Mouse (Mus musculus) embryonic facial prominence, embryonic 13.5 days (tissue): ENCODE measurements around the gene Surf2. TPM values are rescaled to one million over a fixed set of nuclear protein-coding genes. Genes with fewer than 3 reads are reported as not detected.
"Not testable (repeated sequence)": the region's sequence is repeated elsewhere in the genome, so short reads cannot be mapped to it uniquely, and the experiment has no call there.

Experiments
- ATAC-seq: fragments of 200-750 bp; cut with Nextera tagmentation; 2 replicates; pipeline ENCODE4 v1.8.0; 2017; ENCODE audit warnings: low read depth; ENCODE audit not compliant: insufficient number of reproducible peaks, insufficient read depth, low FRiP score, low TSS enrichment
- H3K27ac ChIP-seq: fragments of 300-500 bp; sonication (generic); 2 replicates; pipeline ENCODE4 v1.5.1; 2015; ENCODE audit warnings: moderate library complexity, mild to moderate bottlenecking, inconsistent platforms
- H3K27me3 ChIP-seq: fragments of 300-500 bp; sonication (generic); 2 replicates; pipeline ENCODE4 v1.6.1; 2015; ENCODE audit warnings: mild to moderate bottlenecking, inconsistent platforms
- H3K36me3 ChIP-seq: fragments of 300-500 bp; sonication (generic); 2 replicates; pipeline ENCODE4 v1.6.1; 2015; ENCODE audit warnings: mild to moderate bottlenecking, inconsistent platforms
- H3K4me1 ChIP-seq: fragments of 300-500 bp; sonication (generic); 2 replicates; pipeline ENCODE4 v1.6.1; 2015; ENCODE audit warnings: inconsistent platforms
- H3K4me2 ChIP-seq: fragments of 300-500 bp; sonication (generic); 2 replicates; pipeline ENCODE4 v1.6.1; 2015; ENCODE audit warnings: moderate library complexity, mild to moderate bottlenecking, inconsistent platforms
- H3K4me3 ChIP-seq: fragments of 300-500 bp; sonication (generic); 2 replicates; pipeline ENCODE4 v1.5.1; 2015; ENCODE audit warnings: mild to moderate bottlenecking, inconsistent platforms
- H3K9ac ChIP-seq: fragments of 300-500 bp; sonication (generic); 2 replicates; pipeline ENCODE4 v1.6.1; 2015; ENCODE audit warnings: mild to moderate bottlenecking, inconsistent platforms
- H3K9me3 ChIP-seq: fragments of 300-500 bp; sonication (generic); 2 replicates; pipeline ENCODE4 v1.6.1; 2016; ENCODE audit warnings: inconsistent platforms
- WGBS: fragments of 180-500 bp; shearing (Covaris S2); methylation state at CpG from one replicate; pipeline ENCODE4 v1.1.7; 2015; ENCODE audit warnings: mixed read lengths; 5-methylcytosine and 5-hydroxymethylcytosine counted together
- polyA plus RNA-seq: library from polyadenylated mRNA; unstranded; fragments of >200 nt; fragmentation: Nextera tagmentation; extraction: Ambion mirVana; gene quantifications from 2 replicates; pipeline ENCODE4 v1.2.1, GENCODE M21; 2015

The Surf2 gene
- 49.0 and 49.1 TPM in 2 replicates for polyA plus RNA-seq

GRCm38 (mm10) chr2:26915927-26916728 lies at the start of gene Surf2, which contains the start of gene Surf1:
Surf2 (plus strand) TSS chr2:26916367.
Surf1 (minus strand) TSS chr2:26916530.
- Histone ChIP-seq H3K4me3 (peak within 1 kb of the TSS; percentile 75), H3K9me3 (no peaks in the 10 kb centered on the region), H3K4me1 (peaks cover 46% of the 10 kb centered on the region), H3K4me2 (peak within 1 kb of the TSS; percentile 97), H3K36me3 (peaks cover 70% of the 10 kb centered on the region), H3K9ac (peak within 1 kb of the TSS; percentile 85), H3K27me3 (no peaks in the 10 kb centered on the region), H3K27ac (peak within 1 kb of the TSS; percentile 74)
- ATAC-seq = 0 out of 2 replicates have a peak, but pooled peaks have one; percentile 21
- WGBS = 3% methylated on average over 47 of the region's 47 CpGs

GRCm38 (mm10) chr2:26870666-26871065 lies 45.5 kb upstream of the Surf2 start:
- Histone ChIP-seq H3K9ac (no peak overlapping the region), H3K4me2 (no peak overlapping the region), H3K27ac (no peak overlapping the region), H3K4me1 (no peaks in the 10 kb centered on the region), H3K4me3 (no peak overlapping the region), H3K36me3 (no peaks in the 10 kb centered on the region), H3K27me3 (no peaks in the 10 kb centered on the region), H3K9me3 (no peaks in the 10 kb centered on the region)
- no peak for ATAC-seq
- 63% methylated on average over 6 of the region's 6 CpGs for WGBS

- Histone ChIP-seq H3K27me3 (no peaks in the 10 kb centered on the region), H3K4me2 (no peak overlapping the region), H3K4me3 (no peak overlapping the region), H3K9ac (no peak overlapping the region), H3K27ac (no peak overlapping the region), H3K4me1 (no peaks in the 10 kb centered on the region), H3K9me3 (no peaks in the 10 kb centered on the region; the same call in 1 of the 2 replicates), H3K36me3 (no peaks in the 10 kb centered on the region)
- no peak for ATAC-seq
Measured at GRCm38 (mm10) chr2:26878571-26878970, 37.6 kb upstream of the Surf2 start.

DNA sequence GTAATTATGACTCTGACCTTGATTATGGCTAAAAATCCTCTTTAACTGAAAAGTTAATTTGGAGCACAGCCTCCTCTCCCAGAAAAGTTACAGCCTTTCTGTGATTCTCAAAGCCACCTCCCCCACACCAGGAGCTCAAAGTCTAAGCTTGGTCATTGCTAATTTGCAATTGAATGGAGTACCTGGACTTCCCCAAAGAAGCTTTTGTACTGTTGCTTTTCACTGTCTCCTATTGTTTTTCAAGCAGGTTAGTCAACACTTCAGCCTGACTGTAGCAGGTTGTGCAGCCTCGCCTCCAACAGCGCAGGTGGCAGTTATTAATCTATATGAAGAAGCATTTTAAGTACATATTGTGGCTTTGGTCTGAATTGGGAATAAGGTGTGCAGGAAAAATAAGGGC lies 30.6 kb upstream of the Surf2 start:
- not testable (repeated sequence) for H3K4me1 ChIP-seq, H3K27me3 ChIP-seq, H3K4me2 ChIP-seq, H3K9ac ChIP-seq, H3K4me3 ChIP-seq, ATAC-seq, H3K9me3 ChIP-seq, H3K27ac ChIP-seq
- H3K36me3 ChIP-seq = peaks cover 31% of the 10 kb centered on the region
- WGBS = 81% methylated on average over 2 of the region's 2 CpGs

GRCm38 (mm10) chr2:26886170-26886569 lies 30.0 kb upstream of the Surf2 start:
- not testable (repeated sequence) for ATAC-seq, H3K27ac ChIP-seq, H3K9ac ChIP-seq, H3K4me2 ChIP-seq, H3K27me3 ChIP-seq, H3K9me3 ChIP-seq, H3K4me1 ChIP-seq, H3K4me3 ChIP-seq
- peaks cover 37% of the 10 kb centered on the region for H3K36me3 ChIP-seq
- WGBS = 64% methylated on average over 4 of the region's 4 CpGs

DNA sequence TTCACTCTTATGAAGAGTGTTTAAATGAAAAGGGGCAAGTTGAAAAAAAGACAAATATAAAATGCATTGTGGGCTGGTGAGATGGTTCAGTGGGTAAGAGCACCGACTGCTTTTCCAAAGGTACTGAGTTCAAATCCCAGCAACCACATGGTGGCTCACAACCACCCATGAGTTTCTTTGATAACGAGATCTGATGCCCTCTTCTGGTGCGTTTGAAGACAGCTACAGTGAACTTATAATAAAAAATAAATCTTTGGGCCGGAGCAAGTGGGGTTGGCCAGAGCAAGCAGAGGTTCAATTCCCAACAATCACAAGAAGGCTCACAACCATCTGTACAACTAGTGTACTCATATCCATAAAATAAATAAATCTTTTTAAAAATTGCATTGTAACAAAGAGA lies 20.3 kb upstream of the Surf2 start:
- 90% methylated on average over 4 of the region's 4 CpGs for WGBS
- Histone ChIP-seq H3K4me1 (no peaks in the 10 kb centered on the region), H3K27ac (no peak overlapping the region), H3K27me3 (no peaks in the 10 kb centered on the region), H3K9ac (no peak overlapping the region), H3K9me3 (no peaks in the 10 kb centered on the region), H3K4me3 (no peak overlapping the region), H3K4me2 (no peak overlapping the region), H3K36me3 (peaks cover 89% of the 10 kb centered on the region)
- no peak for ATAC-seq

DNA sequence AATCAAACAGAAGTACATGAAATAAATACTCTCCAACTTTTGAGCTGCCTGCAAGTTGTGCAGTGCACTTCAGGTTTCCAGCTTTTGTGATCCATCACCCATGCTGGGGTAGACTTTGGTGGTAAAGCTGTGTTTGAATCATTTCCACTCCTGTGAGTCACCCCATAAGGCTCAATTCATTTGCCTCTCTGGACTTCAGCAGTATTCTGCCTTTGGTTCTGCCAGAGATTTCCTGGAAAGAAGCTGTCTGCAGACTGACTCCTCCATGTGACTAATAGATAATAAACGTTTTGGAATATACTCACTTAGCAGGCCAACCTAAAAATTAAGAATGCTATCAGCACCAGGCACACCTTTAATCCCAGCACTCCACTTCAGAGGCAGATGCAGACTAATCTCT lies 15.4 kb upstream of the Surf2 start:
- WGBS = 60% methylated on average over 1 of the region's 1 CpGs
- H3K4me3 ChIP-seq = no peak overlapping the region
- no peak overlapping the region for H3K4me2 ChIP-seq
- H3K27ac ChIP-seq = no peak overlapping the region
- no peaks in the 10 kb centered on the region for H3K9me3 ChIP-seq
- ATAC-seq = no peak
- H3K27me3 ChIP-seq = no peaks in the 10 kb centered on the region
- H3K9ac ChIP-seq = no peak overlapping the region
- peaks cover 20% of the 10 kb centered on the region for H3K4me1 ChIP-seq
- peaks cover 59% of the 10 kb centered on the region for H3K36me3 ChIP-seq

DNA sequence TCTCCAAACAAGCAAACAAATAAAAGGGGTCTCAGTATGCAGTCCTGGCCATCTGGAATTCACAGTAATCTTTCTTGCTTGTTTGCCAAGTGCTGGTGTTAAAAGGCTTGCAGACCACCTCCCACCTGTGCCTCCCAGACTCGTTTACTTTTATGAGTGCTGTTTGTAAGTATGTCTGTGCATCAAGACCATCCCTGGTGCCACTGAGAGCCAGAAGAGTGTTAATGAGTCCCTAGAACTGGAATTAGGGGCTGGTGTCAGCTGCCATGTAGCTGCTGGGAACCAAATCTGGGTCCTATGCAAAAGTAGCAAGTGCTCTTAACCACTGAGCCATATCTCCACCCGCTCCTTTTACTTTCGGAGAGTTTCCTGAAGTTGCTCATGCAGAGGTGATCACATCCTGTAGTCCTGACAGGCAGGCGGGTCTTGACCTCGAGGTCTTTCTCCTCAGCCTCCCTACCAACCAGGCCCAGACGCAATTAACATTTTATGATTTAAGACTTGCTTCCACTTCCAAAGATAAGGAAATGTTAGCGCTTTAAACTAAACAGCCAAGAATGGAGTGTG lies 14.2 kb upstream of the Surf2 start:
- WGBS = 10% methylated on average over 7 of the region's 7 CpGs
- no peaks in the 10 kb centered on the region for H3K27me3 ChIP-seq
- peak overlapping the region; percentile 85 for H3K9ac ChIP-seq
- peak overlapping the region; percentile 91; the same call in 1 of the 2 replicates for H3K27ac ChIP-seq
- ATAC-seq = no peak
- H3K4me3 ChIP-seq = peak overlapping the region; percentile 82
- H3K36me3 ChIP-seq = peaks cover 59% of the 10 kb centered on the region
- no peaks in the 10 kb centered on the region for H3K9me3 ChIP-seq
- H3K4me2 ChIP-seq = peak overlapping the region; percentile 84
- peaks cover 20% of the 10 kb centered on the region for H3K4me1 ChIP-seq

- H3K27me3 ChIP-seq = no peaks in the 10 kb centered on the region
- peak within 1 kb of the TSS; percentile 82 for H3K4me3 ChIP-seq
- H3K36me3 ChIP-seq = peaks cover 59% of the 10 kb centered on the region
- peak within 1 kb of the TSS; percentile 91 for H3K27ac ChIP-seq
- peak within 1 kb of the TSS; percentile 84 for H3K4me2 ChIP-seq
- no peaks in the 10 kb centered on the region for H3K9me3 ChIP-seq
- H3K9ac ChIP-seq = peak within 1 kb of the TSS; percentile 85
- peaks cover 21% of the 10 kb centered on the region for H3K4me1 ChIP-seq
- peak; percentile 88 for ATAC-seq
- under 1% methylated on average over 41 of the region's 41 CpGs for whole genome bisulfite sequencing
Measured at GRCm38 (mm10) chr2:26902467-26903220, 13.5 kb upstream of the Surf2 start, which contains the start of gene Surf6. Surf6 (minus strand) TSS chr2:26902879.

GRCm38 (mm10) chr2:26903311-26903710 lies 12.9 kb upstream of the Surf2 start:
- Histone ChIP-seq H3K4me1 (peaks cover 27% of the 10 kb centered on the region), H3K36me3 (peaks cover 59% of the 10 kb centered on the region), H3K9me3 (no peaks in the 10 kb centered on the region), H3K4me2 (peak overlapping the region; percentile 84), H3K4me3 (peak overlapping the region; percentile 82), H3K9ac (peak overlapping the region; percentile 85), H3K27ac (peak overlapping the region; percentile 91), H3K27me3 (no peaks in the 10 kb centered on the region)
- WGBS = 8% methylated on average over 7 of the region's 7 CpGs
- ATAC-seq = no peak

- Histone ChIP-seq H3K4me2 (no peak overlapping the region), H3K9me3 (no peaks in the 10 kb centered on the region), H3K27me3 (no peaks in the 10 kb centered on the region), H3K4me3 (no peak overlapping the region), H3K4me1 (peaks cover 41% of the 10 kb centered on the region), H3K36me3 (peaks cover 41% of the 10 kb centered on the region), H3K27ac (no peak overlapping the region), H3K9ac (no peak overlapping the region)
- WGBS = 86% methylated on average over 2 of the region's 2 CpGs
- ATAC-seq = no peak
Measured at GRCm38 (mm10) chr2:26905936-26906335, 10.2 kb upstream of the Surf2 start.
